Mouse (Mus musculus): ENCODE data around the gene Zcchc14.

The Zcchc14 gene

DNA sequence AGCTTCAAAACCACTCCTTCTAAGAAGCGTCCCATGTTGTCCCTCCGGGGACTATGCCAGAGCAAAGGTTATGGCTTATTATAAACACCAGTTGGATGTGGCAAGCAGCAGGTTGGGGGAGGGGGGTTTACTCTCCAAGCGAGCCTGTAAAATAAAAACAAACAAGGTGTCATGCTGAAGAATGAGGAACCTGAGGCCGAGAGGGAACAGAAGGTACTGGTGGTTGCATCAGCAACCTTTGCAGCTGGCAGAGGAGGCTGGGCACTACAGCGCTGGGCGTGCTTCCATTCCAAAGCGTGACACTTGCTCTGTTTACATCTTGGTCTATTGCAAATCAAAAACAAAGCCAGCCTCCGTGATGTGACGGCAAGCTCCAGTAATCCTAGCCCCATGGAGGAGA lies 72.2 kb downstream of the Zcchc14 start:
- DNase-seq, result peak; percentile 55 to 64

DNA sequence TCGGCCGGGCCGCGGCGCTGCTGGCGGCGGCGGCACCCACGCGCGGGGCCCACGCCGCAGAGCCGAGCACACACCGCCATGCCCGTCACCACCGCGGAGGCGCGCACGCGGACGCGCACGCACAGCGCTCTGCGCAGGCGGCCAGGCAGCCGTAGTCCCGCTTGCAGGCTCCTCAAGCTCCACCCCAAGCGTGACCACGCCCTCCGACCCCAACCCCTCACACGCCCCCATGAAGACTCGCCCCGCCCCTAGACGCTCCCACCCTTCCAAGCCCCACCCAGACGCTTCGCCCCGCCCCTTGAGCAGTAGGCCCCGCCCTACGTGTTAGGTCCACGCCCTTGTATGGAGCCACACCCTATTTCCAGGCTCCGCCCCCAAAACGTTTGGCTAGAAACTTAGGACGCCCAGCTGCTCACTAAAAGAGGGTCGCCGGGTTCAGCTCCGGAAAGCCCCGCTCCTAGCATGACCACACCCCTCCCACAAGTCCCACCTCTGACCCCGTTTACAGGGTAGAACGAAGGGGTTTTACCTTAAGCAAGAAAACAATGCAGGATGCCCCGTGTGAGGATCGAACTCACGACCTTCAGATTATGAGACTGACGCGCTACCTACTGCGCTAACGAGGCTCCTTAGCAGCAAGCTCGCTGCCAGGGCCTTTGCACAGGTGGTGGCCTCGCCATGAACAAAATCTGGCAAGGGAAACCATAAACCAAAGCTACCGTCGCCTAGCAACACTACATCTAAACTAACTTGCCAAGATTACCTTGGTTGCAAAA lies 73.8 kb downstream of the Zcchc14 start, which contains the start of gene Fbxo31:
Gene Fbxo31 (minus strand): TSS at position 131 of the 776 bp plus-strand sequence.
- peak; percentile 97 for DNase-seq

- no peak for DNase-seq
Observed at GRCm38 (mm10) chr8:121577751-121578675, 74.7 kb downstream of the Zcchc14 start.

DNA sequence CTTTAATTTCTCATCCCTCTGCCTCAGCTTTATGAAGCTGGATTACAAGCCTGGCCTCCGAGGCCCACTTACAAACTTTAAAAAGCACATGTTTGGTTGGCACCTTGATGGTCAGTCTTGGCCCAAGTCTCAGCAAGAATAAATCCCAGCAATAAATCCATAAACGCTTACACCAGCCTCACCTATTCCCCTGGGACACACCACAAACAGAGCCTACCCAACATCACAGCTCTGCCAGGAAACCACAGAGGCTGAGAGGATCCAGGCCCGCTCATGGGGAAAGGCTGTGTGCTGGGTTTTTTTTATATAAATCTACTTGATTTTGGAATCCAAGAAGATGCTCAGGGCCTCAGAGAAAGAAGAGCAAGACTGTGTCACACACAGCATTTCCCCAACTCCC lies 77.0 kb downstream of the Zcchc14 start:
- DNase-seq, result no peak

GRCm38 (mm10) chr8:121573275-121573674 lies 79.4 kb downstream of the Zcchc14 start:
- no peak for DNase-seq

GRCm38 (mm10) chr8:121572121-121572520 lies 80.6 kb downstream of the Zcchc14 start:
- no peak for DNase-seq

- DNase-seq, result no peak
Observed at GRCm38 (mm10) chr8:121570801-121571200, 81.9 kb downstream of the Zcchc14 start.

GRCm38 (mm10) chr8:121570335-121570734 lies 82.4 kb downstream of the Zcchc14 start:
- DNase-seq, result no peak

DNA sequence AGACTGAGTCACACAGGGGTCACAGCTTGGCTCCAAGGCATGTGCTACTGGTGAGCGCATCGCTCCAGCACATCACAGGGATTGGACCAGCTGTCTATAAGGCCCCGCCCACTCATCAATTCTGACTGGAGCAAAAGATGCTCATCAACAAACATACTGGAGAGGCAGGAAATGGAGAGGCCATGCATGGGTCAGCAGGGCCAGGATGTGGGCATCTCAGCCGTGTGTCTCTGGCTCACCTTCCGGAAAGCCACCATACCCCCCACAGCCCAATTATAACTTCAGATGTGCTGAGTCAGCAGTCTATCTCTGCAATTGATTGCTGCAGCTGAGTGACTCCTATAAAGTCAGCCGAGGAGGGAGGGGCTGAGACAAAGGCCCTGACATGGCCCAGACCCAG lies 84.4 kb downstream of the Zcchc14 start:
- DNase-seq, result no peak

GRCm38 (mm10) chr8:121563701-121564100 lies 89.0 kb downstream of the Zcchc14 start:
- DNase-seq, result no peak

DNA sequence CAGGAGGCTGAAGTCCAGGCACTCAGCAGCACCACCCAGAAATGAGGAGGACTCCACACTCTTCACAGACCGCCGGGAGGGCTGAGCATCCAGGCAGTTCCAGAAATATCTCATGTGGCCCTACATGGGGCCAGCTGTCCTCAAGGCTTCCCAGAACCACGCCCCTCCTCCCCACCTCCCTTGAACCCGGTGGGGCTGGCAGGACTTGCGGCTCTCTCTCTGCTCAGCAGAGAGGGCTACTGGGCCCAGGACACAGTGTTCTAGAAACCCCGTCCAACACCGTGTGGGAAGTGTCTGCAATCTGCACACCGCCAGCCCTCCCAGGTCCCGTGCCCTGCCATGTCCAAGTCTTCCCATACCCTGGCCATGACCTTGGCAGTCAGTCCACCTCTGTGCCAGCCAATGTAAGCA lies 89.8 kb downstream of the Zcchc14 start:
- DNase-seq, result no peak

GRCm38 (mm10) chr8:121561636-121562345 lies 90.9 kb downstream of the Zcchc14 start:
- DNase-seq, result no peak

DNA sequence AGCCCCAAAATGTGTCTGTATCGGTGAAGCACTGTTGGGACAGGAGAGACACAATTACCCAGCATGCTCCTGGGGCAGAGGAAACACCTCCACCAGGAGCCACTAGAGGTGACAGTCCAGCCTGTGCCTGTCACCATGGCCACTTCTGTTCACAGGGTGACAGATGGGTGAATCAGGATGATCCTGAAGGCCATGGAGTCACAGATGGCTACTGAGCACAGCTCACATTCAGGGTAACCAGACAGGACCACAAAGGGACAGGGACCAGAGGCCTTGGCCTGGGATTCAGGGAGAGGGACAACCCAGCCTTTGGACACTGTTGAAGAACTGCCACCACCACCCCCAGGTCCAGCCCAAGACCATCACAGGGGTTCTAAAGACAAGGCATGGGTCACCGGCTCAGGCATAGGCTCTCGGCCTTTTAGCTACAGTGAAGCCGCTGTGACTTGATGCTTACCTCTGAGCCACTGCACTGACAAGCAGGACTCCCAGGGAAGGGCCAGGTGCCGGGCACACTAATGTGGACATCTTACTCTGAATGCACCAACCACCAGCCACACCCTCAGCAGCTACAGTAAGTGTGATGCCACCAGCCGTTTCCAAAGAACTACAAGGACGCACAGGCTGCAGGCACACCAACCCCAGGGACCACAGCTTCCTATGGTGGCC lies 92.1 kb downstream of the Zcchc14 start:
- DNase-seq, result no peak

DNA sequence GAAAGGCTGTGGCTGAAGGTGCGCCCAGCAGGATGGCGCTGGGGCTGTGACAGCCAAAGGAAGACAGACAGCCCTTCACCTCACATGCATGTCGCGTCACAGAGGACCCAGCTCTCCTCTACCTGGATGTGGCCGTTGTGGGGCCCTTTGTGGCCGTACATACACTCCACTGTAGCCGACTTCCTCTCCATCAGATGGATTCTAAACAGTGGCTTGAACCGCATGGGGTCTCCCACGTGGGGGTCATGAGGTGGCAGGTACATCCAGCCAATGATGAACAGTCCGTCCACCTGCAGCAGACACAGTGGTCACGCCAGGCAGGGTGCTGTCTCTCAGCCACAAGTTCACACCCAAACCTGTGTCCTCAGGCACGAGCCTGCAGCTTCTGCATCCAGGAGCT lies 92.9 kb downstream of the Zcchc14 start:
- no peak for DNase-seq

GRCm38 (mm10) chr8:121558538-121558937 lies 94.2 kb downstream of the Zcchc14 start:
- DNase-seq, result no peak

- no peak for DNase-seq
Observed at GRCm38 (mm10) chr8:121557746-121558145, 95.0 kb downstream of the Zcchc14 start.

GRCm38 (mm10) chr8:121553831-121554475 lies 98.7 kb downstream of the Zcchc14 start:
- DNase-seq, result no peak

- DNase-seq, result no peak
Observed at GRCm38 (mm10) chr8:121552506-121552905, 100.2 kb downstream of the Zcchc14 start.

DNA sequence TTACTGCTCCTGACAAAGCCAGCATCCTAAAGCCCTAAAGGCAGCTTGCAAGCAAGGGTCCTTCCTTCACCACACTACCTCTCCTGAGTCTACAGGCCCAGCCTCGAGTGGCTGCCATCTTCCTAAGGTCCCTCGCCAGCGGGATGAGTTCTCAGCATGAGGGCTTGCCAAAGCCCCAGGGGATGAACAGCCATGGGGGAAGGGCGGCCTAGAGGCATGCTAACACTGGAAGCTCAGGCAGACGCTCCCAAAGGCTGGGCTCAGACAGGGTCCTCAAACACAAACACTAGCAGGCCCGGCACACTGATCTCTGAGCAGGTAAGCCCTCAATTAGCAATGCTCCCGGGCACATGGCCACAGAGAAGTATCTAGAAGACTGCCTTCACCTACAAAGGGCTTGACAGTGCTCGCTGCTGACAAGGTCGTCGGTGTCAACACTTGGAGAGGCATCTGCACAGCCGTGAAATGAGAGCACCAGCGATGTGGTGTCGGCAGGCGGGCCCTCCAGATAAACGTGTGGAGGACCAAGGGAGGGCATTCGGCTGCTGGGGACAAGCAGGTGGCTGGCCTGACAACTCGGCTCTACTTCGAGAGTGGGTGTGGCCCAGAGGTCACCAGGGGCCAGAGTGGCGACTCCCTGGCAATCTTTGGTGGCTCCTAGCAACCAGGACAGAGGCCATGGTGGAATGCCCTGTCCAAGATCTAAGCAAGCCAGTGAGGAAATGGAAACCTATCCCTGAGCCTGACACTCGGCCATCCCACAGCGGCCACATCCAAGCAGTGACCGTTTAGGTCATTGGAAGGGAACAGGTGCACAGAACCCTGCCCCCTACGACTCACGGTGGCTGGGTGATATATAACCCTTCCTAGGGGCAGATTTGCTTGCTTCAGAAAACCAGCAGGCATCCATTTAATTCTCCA lies 101.4 kb downstream of the Zcchc14 start:
- DNase-seq, result no peak

- DNase-seq, result no peak
Observed at GRCm38 (mm10) chr8:121550056-121550455, 102.6 kb downstream of the Zcchc14 start.

Data from B cell, adult 2 months (primary cell).